Mouse (Mus musculus) liver, embryonic 14.5 days (tissue): ENCODE measurements around the gene Ptp4a2. TPM values are rescaled to one million over a fixed set of nuclear protein-coding genes. Genes with fewer than 3 reads are reported as not detected.

Experiments used
- ATAC-seq: fragments of 200-750 bp; cut with Nextera tagmentation; 2 replicates; pipeline ENCODE4 v1.8.0; 2017; ENCODE audit warnings: moderate number of reproducible peaks, mild to moderate bottlenecking, moderate library complexity; ENCODE audit not compliant: insufficient read depth
- DNase-seq, 3 experiments: peaks; one replicate each; pipeline ENCODE4 v3.0.0-alpha.2; 2012 to 2013; ENCODE audit warnings: low read depth in 3 of 3, low spot score in 3 of 3
- H3K27ac ChIP-seq: fragments of 300-500 bp; sonication (generic); 2 replicates; pipeline ENCODE4 v1.5.1; 2014; ENCODE audit warnings: moderate library complexity, mild to moderate bottlenecking, control low read depth, inconsistent platforms
- H3K27me3 ChIP-seq: fragments of 300-500 bp; sonication (generic); 2 replicates; pipeline ENCODE4 v1.6.1; 2014; ENCODE audit warnings: mild to moderate bottlenecking, low read length, moderate library complexity; ENCODE audit not compliant: control insufficient read depth, insufficient read depth
- H3K36me3 ChIP-seq: fragments of 300-500 bp; sonication (generic); replicated peaks from 2 replicates; pipeline ENCODE4 v1.6.1; 2014; ENCODE audit warnings: low read depth; ENCODE audit not compliant: control insufficient read depth, insufficient read depth
- H3K4me1 ChIP-seq, 2 experiments: fragments of 200-500 bp in 1 of 2; fragments of 300-500 bp in 1 of 2; sonication (generic) in 1 of 2; replicated peaks; 2 replicates each; pipeline ENCODE4 v1.6.1; 2012 to 2014; ENCODE audit warnings: antibody characterized with exemption in 1 of 2, inconsistent platforms in 1 of 2, low read length in 1 of 2; ENCODE audit not compliant: control insufficient read depth in 2 of 2, insufficient read depth in 2 of 2
- H3K4me2 ChIP-seq: fragments of 300-500 bp; sonication (generic); 2 replicates; pipeline ENCODE4 v1.6.1; 2014; ENCODE audit warnings: low read depth, mild to moderate bottlenecking, control low read depth, moderate library complexity
- H3K4me3 ChIP-seq, 2 experiments: fragments of 200-500 bp in 1 of 2; fragments of 300-500 bp in 1 of 2; sonication (generic) in 1 of 2; 2 replicates each; pipeline ENCODE4 v1.5.1; 2012 to 2014; ENCODE audit warnings: low read depth in 2 of 2, low read length in 2 of 2, mild to moderate bottlenecking in 2 of 2, control low read depth in 1 of 2, inconsistent platforms in 1 of 2, moderate library complexity in 1 of 2; ENCODE audit not compliant: insufficient read depth in 1 of 2
- H3K9ac ChIP-seq: fragments of 300-500 bp; sonication (generic); replicated peaks from 2 replicates; pipeline ENCODE4 v1.6.1; 2014; ENCODE audit warnings: mild to moderate bottlenecking, control low read depth, moderate library complexity
- H3K9me3 ChIP-seq: fragments of 300-500 bp; sonication (generic); 2 replicates; pipeline ENCODE4 v1.6.1; 2016; ENCODE audit warnings: low read length, mixed read lengths; ENCODE audit not compliant: control insufficient read depth
- CTCF ChIP-seq: IDR thresholded peaks from 2 replicates; pipeline ENCODE4 v1.5.1; 2016; ENCODE audit warnings: antibody characterized with exemption, low read depth, control low read depth
- EP300 ChIP-seq: IDR thresholded peaks from 2 replicates; pipeline ENCODE4 v1.6.1; 2016; ENCODE audit warnings: antibody characterized with exemption, low read depth
- WGBS: fragments of 180-500 bp; shearing (Covaris S2); extraction: QIAGEN DNeasy Blood & Tissue Kit; methylation state at CpG from one replicate; pipeline ENCODE4 v1.1.7; 2014; ENCODE audit not compliant: insufficient replicate concordance; 5-methylcytosine and 5-hydroxymethylcytosine counted together
- polyA plus RNA-seq, 2 experiments: library from polyadenylated mRNA; depleted of rRNA in 1 of 2; stranded (reverse) in 1 of 2; unstranded in 1 of 2; fragments of >200 nt; fragmentation: Nextera tagmentation in 1 of 2; extraction: Ambion mirVana in 1 of 2; gene quantifications; 2 replicates each; pipeline versions ENCODE4 v1.2.1 to v1.2.3; 2012 to 2014

The Ptp4a2 gene
- polyA plus RNA-seq, 2 experiments, result 42.2 to 150 TPM

- WGBS, result 35% methylated on average over 8 of the region's 8 CpGs
- peak; percentile 77 for ATAC-seq
- no peaks in the 10 kb centered on the region for H3K27me3 ChIP-seq
- no peak overlapping the region for H3K4me3 ChIP-seq
- TF ChIP-seq EP300, result peak; percentile 70
- no peak for TF ChIP-seq CTCF
- H3K9ac ChIP-seq, result no peak overlapping the region; the same call in 1 of the 2 replicates
- H3K27ac ChIP-seq, result peak overlapping the region; percentile 59
- H3K9me3 ChIP-seq, result no peaks in the 10 kb centered on the region
- peaks cover 3% of the 10 kb centered on the region for H3K36me3 ChIP-seq
- H3K4me2 ChIP-seq, result peak overlapping the region; percentile 47
- peak in 1 of 3 experiments; percentile 41 for DNase-seq
- peaks cover 22 to 34% of the 10 kb centered on the region in 2 experiments for H3K4me1 ChIP-seq
These were observed 19.4 kb downstream of the Ptp4a2 start for GRCm38 (mm10) chr4:129830343-129830944.

DNA sequence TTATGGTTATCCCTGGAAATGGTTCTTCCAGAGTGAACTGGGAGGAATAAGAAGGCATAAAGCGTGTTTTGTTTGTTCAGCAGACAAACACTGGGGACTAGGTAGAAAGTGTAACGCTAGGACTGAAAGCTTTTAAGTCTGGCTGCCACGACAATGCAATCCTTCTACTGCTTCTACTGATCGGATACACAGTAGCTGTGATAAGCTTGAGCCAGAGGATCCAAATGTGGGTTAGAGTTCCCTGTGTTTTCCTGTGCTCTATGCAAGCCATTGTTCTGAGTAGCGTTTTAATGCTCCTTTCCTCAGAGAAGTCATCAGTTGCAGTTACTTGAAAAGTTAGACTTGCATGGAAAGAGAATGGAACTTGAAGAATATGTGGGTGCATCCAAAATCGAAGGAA is 23.6 kb downstream of the Ptp4a2 start:
- TF ChIP-seq CTCF (no peak), EP300 (no peak)
- peaks cover 2% of the 10 kb centered on the region; the same call in 1 of the 2 replicates for H3K36me3 ChIP-seq
- no peak overlapping the region for H3K4me2 ChIP-seq
- no peak for ATAC-seq
- no peak for DNase-seq
- no peak overlapping the region for H3K4me3 ChIP-seq
- H3K27ac ChIP-seq, result no peak overlapping the region
- H3K9me3 ChIP-seq, result no peaks in the 10 kb centered on the region
- 51% methylated on average over 6 of the region's 6 CpGs for WGBS
- H3K9ac ChIP-seq, result no peak overlapping the region
- H3K4me1 ChIP-seq, result peaks cover 14 to 23% of the 10 kb centered on the region in 2 experiments
- no peaks in the 10 kb centered on the region for H3K27me3 ChIP-seq

GRCm38 (mm10) chr4:129835296-129835695 is 24.3 kb downstream of the Ptp4a2 start:
- no peak for DNase-seq
- TF ChIP-seq EP300 (no peak), CTCF (no peak)
- H3K9ac ChIP-seq, result no peak overlapping the region
- H3K9me3 ChIP-seq, result no peaks in the 10 kb centered on the region
- no peak overlapping the region for H3K27ac ChIP-seq
- no peak for ATAC-seq
- no peaks in the 10 kb centered on the region for H3K27me3 ChIP-seq
- H3K4me3 ChIP-seq, result no peak overlapping the region
- H3K4me1 ChIP-seq, result peaks cover 7 to 20% of the 10 kb centered on the region in 2 experiments
- no peak overlapping the region for H3K4me2 ChIP-seq
- 82% methylated on average over 7 of the region's 7 CpGs for WGBS
- H3K36me3 ChIP-seq, result peaks cover 8% of the 10 kb centered on the region

DNA sequence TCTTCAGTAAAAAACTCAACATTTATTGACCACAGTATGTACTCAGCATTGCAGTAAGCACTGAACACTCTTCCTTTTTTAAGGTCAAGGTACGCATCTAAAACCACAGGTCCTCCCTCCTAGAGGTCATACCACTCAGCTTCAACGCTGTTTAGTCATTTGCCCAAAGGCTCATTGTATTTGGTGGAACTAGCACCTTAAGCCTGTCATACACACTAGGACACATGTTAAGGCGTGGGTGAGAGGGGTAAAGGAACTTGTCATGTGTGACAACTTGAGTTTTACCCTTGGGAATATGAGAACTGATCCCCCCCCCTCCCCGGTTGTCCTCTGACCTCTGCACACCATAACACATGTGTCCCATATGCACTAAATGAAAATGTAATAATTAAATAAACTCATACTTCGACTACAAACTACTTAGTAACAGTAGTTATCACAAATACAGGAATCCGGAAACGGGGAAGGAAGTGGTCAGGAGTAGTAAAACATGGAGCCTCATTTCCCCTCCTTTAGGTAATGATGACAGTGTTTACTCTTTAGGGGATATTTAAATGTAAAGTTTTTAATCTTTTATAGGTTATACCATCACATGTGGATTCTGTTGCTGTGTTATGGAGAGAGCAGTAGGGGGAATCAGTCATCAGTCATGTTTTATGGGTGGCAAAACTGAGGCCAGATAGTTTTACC is 29.0 kb downstream of the Ptp4a2 start:
- 0 out of 4 replicates have a peak, but pooled peaks cover 0 to 5% of the 10 kb centered on the region in 2 experiments for H3K4me1 ChIP-seq
- WGBS, result 54% methylated on average over 7 of the region's 7 CpGs
- DNase-seq (no peak), ATAC-seq (no peak)
- TF ChIP-seq CTCF, result no peak
- TF ChIP-seq EP300, result no peak
- no peak overlapping the region for H3K9ac ChIP-seq
- H3K36me3 ChIP-seq, result peaks cover 38% of the 10 kb centered on the region
- H3K4me2 ChIP-seq, result no peak overlapping the region
- H3K27me3 ChIP-seq, result no peaks in the 10 kb centered on the region
- no peak overlapping the region for H3K27ac ChIP-seq
- H3K9me3 ChIP-seq, result no peaks in the 10 kb centered on the region
- no peak overlapping the region for H3K4me3 ChIP-seq

- Histone ChIP-seq H3K4me2 (no peak overlapping the region), H3K9me3 (no peaks in the 10 kb centered on the region), H3K9ac (no peak overlapping the region), H3K4me1 (no peaks in the 10 kb centered on the region), H3K27me3 (no peaks in the 10 kb centered on the region), H3K27ac (no peak overlapping the region), H3K36me3 (peaks cover 52% of the 10 kb centered on the region), H3K4me3 (no peak overlapping the region)
- DNase-seq (no peak), ATAC-seq (no peak)
- WGBS, result 81% methylated on average over 9 of the region's 9 CpGs
- TF ChIP-seq EP300 (no peak), CTCF (peak; percentile 32)
These were observed 35.8 kb downstream of the Ptp4a2 start for GRCm38 (mm10) chr4:129846823-129847222.
